Mouse (Mus musculus) adrenal gland, postnatal 10 days (tissue): ENCODE results near the gene Trmt1. TPM values are rescaled to one million over a fixed set of nuclear protein-coding genes. Genes with fewer than 3 reads are reported as not detected.

Experiments used
- DNase-seq: peaks from one replicate; pipeline ENCODE4 v3.0.0; 2021; ENCODE audit warnings: mixed read lengths
- long read RNA-seq, 2 experiments: library from polyadenylated mRNA; stranded (forward); transcript quantifications; one replicate each; pipeline ENCODE4 v2.0.0; 2021
- total RNA-seq, 2 experiments: library from RNA; stranded (reverse); gene quantifications; 2 replicates each; pipeline ENCODE4 v1.2.3; 2021

The Trmt1 gene
- total RNA-seq: 10 to 100 TPM; 63.4 to 82.8 TPM
- long read RNA-seq, experiment 1, transcript Trmt1-201 (17 exons, 2,567 nt): minor isoform, 8 of 61 reads
- long read RNA-seq, experiment 1, transcript Trmt1-203 (17 exons, 2,138 nt): major isoform, 10 of 61 reads
- long read RNA-seq, experiment 1, transcript Trmt1-204 (17 exons, 2,044 nt): minor isoform, 6 of 61 reads
- long read RNA-seq, experiment 1, partial matches to known transcripts: 9 of 61 reads
- long read RNA-seq, experiment 1, other reads (novel, unspliced or antisense): 27 of 61 reads
- long read RNA-seq, experiment 2, transcript Trmt1-204 (17 exons, 2,044 nt): minor isoform, 5 of 49 reads
- long read RNA-seq, experiment 2, transcript Trmt1-203 (17 exons, 2,138 nt): major isoform, 11 of 49 reads
- long read RNA-seq, experiment 2, partial matches to known transcripts: 5 of 49 reads
- long read RNA-seq, experiment 2, other reads (novel, unspliced or antisense): 22 of 49 reads

DNA sequence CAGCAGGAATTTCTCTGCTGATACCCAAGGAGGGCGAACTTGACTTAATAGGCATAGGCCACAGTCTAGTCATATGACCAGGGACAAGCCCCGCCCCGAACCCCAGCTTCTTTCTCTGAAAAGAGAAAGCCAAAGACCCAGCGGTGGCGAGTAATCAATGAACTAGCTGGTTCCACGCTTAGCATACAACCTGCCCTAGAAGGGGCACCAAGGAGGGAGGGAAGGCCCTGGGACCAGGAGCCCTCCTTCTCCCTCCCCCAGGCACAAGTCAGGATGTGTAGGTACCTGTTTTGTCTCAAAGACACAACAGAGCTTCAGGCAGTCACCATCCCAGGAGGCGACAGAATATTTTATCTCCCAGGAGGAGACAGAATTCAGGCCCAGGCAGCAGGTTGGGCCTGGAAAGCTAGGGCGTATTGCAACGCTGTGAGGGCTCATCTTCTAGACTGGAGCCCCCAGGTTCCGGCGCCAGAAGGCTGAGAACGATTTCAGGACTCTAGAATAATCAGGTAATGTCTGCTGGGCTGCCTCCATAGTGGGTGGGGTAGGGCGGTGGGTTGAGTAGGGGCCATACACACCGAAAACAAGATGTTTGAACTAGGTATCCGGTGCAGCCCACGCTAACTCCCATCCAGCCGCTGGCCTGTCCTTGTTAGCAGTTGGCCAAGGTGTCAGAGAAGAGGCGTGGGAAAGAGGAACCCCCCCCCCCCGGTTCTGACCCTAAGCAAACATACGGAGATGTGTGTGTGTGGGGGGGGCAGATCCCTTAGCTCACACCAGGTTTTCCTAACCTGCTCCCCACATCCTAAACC, at the start of gene Trmt1:
Trmt1 (plus strand) TSS at position 117 of the 812 bp plus-strand sequence.
- DNase-seq: peak; percentile 54

DNA sequence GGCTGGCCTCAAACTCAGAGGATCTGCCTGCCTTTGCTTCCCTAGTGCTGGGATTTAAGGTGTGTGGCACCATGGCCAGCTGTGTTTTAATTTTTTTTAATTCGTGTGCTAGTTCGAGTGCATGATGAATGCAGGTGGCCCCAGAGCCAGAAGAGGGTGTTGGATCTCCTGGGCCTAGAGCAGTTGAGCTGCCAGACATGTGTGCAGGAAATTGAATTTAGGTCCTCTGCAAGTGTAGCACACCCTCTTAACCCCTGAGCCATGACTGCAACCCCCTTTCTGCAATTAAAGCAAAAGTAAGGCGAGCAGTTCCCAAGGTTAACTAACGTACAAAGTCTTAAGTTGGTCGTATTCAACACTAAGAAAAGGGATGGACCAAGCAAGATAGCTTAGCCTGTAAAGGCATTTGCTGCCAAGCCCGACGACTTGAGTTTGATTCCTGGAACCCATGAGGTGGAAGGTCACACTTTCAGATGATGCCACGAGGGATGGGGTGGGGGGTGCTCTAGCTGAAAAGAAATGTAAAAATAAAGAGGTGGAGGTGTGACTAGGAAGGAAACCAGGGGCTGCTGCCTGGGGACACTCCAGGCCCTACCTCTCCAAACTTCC, 48.1 kb upstream of the Trmt1 start:
- DNase-seq: no peak

DNA sequence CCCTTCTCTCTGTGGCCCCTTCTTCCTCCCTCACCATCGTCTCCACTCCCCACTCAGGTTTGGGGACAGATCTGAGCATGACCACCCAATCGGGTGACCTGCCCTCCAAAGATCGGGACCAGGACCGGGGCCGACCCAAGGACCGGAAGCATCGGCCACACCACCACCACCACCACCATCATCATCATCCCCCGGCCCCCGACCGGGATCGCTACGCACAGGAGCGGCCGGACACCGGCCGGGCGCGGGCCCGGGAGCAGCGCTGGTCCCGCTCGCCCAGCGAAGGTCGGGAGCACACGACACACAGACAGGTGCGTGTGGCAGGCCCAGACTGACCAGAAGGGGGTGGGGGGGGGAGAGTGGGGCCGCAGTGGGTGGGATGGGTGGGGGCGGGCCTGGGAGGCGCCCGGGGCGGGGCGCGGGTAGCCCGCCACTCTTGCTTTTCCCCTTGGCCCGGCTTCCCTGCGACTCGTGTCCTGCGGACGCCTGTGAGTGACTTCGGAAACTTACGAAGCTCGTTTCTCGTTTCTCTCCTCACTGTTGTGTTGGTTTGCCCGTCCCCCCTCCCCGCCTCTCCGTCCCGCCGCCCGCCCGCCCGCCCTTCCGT, 47.4 kb upstream of the Trmt1 start:
- DNase-seq: peak; percentile 63

DNA sequence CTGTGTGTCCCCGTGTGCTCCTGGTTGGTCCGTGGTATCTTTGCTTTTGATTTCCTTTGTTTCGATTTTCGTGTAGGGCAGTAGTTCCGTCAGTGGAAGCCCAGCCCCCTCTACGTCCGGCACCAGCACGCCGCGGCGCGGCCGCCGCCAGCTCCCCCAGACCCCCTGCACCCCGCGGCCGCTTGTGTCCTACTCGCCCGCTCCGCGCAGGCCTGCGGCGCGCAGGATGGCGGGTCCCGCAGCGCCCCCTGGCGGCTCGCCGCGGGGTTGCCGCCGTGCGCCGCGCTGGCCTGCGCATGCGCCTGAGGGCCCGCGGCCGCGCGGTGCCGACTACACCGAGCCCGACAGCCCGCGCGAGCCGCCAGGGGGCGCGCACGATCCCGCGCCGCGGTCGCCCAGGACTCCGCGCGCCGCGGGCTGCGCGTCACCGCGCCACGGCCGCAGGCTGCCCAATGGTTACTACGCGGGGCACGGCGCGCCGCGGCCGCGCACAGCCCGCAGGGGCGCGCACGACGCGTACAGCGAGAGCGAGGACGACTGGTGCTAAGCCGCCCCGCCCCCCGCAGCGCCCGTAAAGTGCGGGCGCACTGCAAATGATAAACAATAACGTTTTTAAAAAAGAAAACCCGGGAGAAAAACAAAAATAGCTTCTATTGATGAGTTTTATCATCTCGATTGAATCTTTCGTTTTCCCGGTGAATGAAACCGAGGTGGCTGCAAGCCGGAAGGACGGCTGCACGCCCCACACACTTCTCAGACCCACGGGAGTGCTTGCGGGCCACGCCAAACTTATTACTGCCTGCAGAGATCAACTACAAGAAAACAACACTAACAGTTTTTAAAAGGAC, 46.7 kb upstream of the Trmt1 start:
- DNase-seq: peak; percentile 96

DNA sequence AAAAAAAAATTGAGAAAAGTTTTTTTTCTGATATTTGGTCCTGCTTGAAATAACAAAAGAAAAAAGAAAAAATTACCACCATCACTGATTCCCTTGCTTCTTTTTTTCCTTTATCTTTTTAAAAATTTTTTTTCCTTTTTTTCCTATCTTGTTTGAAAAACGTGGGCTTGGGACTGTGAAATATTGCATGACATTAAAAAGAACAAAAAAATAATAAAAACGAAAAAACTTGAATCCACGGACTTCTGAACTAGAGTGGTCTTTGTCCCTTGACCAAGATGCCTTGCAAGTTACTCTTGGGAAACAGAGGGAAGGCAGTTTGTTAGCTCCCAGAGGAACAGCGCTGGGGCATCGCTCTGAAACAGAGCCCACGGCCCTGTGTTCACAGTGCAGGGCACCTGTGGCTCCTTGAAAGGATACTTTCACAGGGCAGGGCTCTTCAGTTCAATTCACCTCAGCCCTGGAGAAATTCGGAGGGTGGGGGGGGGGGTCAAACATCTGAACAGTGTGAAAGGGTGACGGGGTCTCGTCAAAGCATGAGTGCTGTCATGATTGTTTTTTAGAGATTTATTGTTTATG, 46.0 kb upstream of the Trmt1 start:
- DNase-seq: no peak

DNA sequence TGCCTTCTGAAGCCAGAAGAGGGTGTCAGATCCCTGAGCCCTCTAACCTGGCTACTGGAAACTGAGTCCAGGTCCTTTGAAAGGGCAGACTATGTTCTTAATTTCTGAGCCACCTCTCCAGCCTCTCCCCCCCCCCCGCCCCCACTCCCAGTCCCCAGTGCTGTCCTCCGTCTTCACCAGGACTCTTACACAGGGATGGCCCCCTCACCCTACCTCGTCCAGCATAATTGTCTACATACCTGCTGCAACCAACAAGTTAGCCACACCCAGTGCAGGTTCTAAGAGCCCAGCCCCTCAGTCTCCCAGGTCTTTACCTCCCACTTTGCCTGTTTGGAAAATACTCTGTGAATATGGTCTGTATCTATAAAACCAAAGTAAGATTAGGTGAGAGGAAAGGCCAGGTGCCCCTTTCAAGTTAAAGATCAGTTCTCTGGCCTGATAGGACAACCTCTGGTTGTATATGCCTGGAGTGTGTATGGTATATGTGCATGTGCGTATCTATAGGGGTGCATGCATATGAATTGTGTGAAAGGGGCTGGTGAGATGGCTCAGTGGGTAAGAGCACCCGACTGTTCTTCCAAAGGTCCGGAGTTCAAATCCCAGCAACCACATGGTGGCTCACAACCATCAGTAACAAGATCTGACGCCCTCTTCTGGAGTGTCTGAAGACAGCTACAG, 45.4 kb upstream of the Trmt1 start:
- no peak for DNase-seq

DNA sequence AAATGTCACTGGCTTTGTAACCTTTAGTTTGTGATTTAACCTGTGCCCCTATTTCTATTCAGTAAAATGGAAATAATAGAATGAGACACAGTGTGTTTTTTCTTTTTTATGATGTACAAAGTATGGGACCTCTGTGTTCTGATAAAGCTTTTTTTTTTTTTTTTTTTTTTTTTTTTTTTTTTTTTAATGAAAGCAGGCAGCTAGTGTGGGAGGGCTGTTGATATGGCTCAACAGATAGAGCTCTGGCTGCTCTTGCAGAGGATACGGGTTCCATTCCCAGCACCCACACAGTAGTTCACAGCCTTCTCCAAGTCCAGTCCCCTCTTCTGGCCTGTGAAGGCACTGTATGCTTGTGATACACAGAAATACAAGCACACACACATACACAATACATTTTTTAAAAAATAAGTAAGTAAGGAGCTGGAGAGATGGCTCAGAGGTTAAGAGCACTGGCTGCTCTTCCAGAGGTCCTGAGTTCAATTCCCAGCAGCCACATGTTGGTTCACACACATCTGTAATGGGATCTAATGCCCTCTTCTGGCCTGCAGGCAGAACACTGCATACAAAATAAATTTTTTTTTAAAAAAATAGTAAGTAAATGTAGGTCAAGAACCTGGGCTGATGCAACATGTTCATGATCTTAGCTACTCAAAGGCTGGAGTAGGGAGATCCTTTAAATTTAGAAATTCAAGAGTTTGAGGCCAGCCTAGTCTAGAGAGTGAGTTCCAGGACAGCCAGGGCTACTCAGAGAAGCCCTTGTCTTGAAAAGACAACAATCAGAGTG, 44.3 kb upstream of the Trmt1 start:
- no peak for DNase-seq

DNA sequence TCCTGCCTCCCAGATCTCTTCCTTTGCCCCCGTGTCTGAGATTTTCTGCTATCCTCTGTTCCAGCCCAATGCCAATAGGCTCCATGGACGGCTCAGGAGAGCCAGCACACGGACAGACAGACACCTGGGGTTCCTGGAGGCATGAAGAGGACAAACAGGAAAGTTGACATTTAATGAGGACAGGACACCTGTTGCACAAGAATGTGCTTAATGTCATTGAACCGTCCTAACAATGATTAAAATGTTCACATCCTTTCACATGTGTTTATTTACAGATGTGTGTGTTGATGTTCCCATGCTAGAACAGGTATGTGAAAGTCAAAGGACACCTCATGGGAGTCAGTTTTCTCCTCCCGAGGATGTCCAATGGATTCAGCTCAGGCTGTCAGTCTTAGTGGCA, 43.1 kb upstream of the Trmt1 start:
- no peak for DNase-seq

DNA sequence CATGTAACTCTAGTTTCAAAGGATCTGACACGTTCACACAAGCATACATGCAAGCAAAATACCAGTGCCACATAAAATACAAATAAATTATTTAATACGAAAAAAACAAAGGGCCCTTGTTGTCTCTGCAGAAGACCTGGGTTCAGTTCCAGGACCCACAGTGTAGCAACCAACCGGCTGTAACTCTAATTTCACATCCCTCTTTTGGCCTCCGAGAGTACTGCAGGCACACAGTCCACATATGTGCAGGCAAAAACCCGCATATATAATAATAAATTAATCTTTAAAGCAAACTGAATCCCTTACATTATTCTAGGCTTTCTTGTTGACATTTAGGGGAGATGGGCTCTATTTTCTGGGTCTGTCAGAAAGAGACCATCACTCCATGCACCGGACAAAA, 39.3 kb upstream of the Trmt1 start:
- DNase-seq: no peak

DNA sequence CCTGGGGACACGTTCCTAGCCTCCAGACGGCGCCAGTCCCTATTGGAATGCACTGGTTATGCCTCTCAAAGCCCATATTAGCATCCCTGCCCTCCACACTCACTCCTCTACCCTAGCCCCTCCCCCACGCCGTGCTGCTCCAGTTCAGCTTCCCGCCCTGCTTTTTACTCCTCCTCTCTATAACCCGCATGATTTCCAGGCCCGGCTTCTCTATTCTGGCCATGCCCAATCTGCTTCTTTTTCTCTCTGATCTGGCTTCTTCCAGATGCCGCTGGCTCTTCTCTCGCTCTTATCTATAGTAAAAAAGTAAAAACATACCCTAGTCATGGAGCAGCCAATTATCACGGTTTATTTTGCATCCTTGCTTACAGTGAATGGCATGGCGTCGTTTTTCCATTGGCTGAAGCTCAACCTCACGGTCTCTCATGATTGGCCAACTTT, 38.6 kb upstream of the Trmt1 start:
- no peak for DNase-seq

DNA sequence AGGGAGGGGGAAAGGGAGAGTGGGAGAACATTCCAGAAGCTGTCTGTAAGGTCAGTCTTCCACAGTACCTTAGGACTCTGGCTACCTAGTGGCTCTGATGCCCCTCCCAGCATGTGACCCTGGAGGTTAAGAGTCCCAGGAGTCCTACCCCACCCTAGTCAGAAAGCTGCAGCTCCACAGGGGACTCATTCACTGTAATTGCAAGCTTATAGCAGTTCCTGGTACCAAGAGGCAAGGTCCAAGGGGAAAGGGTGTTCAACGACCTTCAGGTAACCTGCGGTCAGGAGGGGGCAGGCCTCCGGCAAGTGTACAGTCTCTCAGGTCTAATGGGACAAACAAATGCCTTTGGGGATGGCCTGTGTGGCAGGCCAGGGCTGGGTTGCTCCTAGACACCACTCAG, 35.9 kb upstream of the Trmt1 start:
- DNase-seq: no peak

DNA sequence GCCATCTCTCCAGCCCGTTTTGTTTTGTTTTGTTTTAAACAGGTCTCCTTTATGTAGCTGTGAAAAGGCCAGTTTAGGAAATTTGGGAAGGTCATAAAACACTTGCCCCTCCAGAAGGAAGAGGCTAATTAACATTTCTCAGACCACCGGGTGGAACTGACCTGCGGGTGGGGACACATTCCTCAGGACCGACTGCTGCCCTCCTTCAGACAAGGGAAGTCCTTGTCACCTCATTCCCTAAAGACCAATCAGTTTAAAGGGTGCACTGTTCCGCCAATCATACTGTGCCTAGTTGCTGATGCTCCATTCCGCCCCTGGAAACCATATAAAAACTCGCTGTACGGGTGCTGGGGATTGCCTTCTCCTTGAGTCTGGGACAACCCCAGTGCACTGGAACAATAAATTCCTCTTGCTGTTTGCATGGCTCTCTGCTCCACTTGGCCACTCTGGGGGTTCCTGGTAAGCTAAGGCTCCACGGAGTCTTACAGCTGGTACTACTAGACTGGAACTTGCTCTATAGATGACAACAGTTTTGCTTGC, 32.9 kb upstream of the Trmt1 start:
- no peak for DNase-seq

DNA sequence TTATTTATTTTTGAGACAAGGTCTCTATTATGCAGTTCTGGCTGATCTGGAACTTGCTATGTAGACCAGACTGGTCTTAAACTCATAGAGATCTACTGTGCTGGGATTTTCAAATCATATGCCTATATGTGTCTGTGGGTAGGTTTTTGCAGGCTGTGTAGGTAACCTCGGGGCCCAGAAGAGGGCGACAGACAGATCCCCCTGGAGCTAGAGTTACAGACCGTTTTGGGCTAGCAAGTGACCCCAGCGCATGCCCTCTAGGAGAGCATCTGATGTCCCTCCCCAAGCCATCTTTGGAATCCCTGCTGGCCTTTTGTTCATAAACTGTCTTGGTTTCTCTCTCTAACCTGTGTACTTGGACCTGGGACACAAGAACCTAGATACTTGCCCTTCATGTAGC, 31.5 kb upstream of the Trmt1 start:
- DNase-seq: no peak

DNA sequence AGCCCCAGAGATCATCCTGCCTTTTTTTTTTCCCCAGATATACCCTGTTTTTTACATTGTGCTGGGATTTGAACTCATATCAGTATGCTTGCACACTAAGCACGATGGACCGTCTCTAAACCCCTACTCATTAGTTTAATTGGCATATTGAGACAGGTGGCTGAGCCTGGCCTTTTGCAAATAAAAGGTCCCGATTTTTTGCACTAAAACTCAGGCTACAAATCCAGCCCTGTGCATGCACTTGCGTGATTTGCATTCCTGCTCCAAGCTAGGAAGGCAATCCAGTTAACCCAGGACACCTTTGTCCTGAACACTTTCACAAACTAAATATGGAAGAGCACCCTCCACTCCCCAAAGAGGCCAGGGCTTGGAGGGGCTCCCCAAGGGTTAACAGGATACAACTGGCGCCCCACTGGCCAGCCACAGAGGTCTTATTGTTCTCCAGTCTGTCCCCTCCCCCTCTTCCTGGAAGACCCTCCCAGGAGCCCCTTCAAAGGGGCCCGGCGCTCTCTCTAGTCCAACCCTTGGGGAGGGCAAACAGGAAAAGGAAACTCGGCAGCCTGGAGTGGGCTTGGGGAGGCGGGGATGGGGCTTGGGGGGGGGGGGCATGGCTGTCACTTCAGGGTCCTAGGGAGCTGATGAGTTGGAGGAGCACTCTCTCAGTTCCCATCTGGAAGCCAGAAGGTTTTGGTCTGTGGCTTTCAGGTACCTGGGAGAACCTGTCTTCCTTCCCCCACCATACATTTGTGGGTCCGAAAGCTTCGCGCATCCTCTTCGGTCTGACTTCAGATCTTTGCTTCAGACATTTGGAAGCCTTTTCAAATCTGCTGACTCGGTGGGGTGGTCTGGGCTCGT, 30.5 kb upstream of the Trmt1 start:
- DNase-seq: peak; percentile 35

DNA sequence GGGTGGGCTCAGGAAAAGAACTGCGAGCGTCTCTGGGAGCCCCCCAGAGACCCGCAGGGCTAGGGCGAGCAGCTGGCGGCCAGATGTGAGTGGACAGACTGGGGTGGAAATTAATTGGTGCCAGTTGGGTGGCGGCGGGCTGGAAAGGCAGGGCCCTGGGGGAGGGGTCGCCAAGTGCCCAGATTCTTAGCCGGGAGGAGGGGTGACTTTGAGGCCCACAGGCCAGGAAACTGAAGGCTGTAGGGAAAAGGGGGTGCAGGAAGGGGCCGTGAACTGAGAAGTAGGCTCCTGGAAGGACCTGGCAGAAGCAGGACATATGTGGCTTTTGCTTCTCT, 29.9 kb upstream of the Trmt1 start:
- DNase-seq: no peak

DNA sequence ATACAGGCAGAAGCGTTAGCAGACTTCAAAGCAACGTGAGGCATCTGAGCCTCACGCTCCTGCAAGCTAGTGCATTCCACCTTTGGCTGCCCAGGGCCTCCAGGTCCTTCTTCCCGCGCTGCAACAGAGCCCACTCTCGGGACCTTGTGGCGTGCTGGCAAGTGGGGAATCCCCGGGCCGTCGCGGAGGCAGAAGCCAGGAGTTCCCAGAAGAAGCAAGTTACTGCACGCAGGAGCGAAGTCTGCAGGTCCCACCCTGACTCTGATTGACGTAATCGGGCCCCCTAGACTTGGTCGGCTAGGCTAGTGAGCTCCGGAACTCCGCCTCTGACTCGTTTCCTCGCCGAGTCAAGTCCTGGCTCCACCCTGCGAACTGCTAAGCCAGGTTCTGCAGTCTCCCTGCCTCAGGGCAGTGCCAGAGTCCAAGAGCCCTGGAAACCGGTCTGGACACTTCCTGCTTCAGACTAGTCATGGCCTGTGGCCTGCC, 29.4 kb upstream of the Trmt1 start:
- DNase-seq: peak; percentile 82

DNA sequence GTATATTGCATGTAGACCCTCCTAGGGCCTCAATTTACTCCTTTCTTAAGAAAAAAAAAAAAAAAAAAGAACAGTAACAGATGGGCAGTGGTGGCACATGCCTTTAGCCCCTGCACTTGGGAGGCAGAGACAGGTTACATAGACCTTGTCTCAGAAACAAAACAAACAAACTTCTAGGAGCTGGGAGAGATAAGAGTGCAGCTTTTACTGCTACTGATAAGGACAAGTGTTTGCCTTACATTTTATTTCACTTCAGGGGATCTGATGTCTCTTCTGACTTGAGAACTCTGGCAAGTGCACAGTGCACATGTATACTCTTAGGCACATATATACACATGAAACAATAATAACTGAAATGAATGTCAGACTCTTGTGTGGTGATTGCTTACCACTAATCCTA, 28.9 kb upstream of the Trmt1 start:
- DNase-seq: no peak

DNA sequence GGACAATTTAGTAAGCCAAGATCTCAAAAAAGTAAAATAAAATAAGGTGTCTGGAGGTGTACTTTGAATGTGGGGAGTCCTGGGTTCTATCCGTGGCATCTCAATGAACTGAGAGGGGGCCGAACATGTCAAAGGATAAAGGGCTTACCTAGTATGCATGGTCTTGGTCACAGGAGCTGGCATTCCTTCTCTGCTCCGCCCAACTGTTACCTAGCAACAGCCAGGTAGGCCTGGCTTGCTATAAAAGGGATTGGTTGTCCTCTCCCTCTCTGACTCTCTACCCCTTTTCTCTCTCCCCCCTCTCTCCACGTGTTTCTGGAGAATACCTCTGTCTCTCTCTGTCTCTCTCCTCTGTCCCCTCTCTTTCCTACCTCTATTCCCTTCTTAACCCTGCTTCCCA, 28.4 kb upstream of the Trmt1 start:
- no peak for DNase-seq
